Mouse (Mus musculus) MEL (cell line): ENCODE measurements around the gene Stam.

Source experiments
- CTCF ChIP-seq, 3 experiments: IDR thresholded peaks in 2 of 3; conservative IDR thresholded peaks in 1 of 3; 2 replicates each; pipeline ENCODE4 v1.5.1; 2011 to 2012; ENCODE audit warnings: low read length in 3 of 3, low read depth in 2 of 3, mild to moderate bottlenecking in 2 of 3, improper control_type of control experiment in 1 of 3, inconsistent platforms in 1 of 3, mixed read lengths in 1 of 3, moderate library complexity in 1 of 3; ENCODE audit not compliant: control insufficient read depth in 1 of 3, insufficient read depth in 1 of 3, poor library complexity in 1 of 3, severe bottlenecking in 1 of 3
- EP300 ChIP-seq, 2 experiments: IDR thresholded peaks; 2 replicates each; pipeline ENCODE4 v1.6.1; 2011; ENCODE audit warnings: improper control_type of control experiment in 2 of 2, low read length in 2 of 2, low read depth in 1 of 2, mild to moderate bottlenecking in 1 of 2
- POLR2AphosphoS5 ChIP-seq: IDR thresholded peaks from 2 replicates; pipeline ENCODE4 v1.6.1; 2012; ENCODE audit warnings: low read depth, borderline replicate concordance, mild to moderate bottlenecking, inconsistent platforms, low read length, moderate library complexity, mixed read lengths
- ZNF384 ChIP-seq: IDR thresholded peaks from 2 replicates; pipeline ENCODE4 v1.6.1; 2012; ENCODE audit warnings: low read depth, mild to moderate bottlenecking, inconsistent platforms, low read length, improper control_type of control experiment

- TF ChIP-seq ZNF384 = no peak
- TF ChIP-seq CTCF (IDR thresholded peaks at IDR 0.05 in 2 of 3, conservative IDR thresholded peaks at IDR 0.05 in 1 of 3; ENCODE audit: control insufficient read depth in 1 of 3, insufficient read depth in 1 of 3, low read depth in 2 of 3, low read length in 3 of 3, poor library complexity in 1 of 3, severe bottlenecking in 1 of 3) = no peak
- TF ChIP-seq EP300 (IDR thresholded peaks at IDR 0.05; ENCODE audit: low read depth in 1 of 2, low read length in 2 of 2) = no peak
- no peak for TF ChIP-seq POLR2AphosphoS5
Measured at GRCm38 (mm10) chr2:14145311-14145710, 71.4 kb downstream of the Stam start.
